Mouse (Mus musculus): ENCODE data around the gene Tle4.

Tle4 gene

DNA sequence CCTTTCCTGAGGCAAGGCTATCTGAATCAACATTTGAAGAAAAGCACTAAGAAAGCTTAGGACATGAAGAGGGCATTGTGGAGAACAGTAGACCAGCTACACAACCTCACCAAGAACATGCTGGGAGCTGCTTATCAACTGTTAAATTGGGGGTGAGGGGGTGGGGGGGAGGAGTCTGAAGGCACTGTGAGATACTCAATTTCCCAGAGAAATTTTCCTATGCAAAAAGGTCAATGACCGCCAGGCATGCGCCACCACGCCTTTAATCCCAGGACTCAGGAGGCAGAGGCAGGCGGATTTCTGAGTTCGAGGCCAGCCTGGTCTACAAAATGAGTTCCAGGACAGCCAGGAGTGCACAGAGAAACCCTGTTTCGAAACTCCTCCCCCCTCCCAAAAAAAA, 65.0 kb downstream of the Tle4 start:
- DNase-seq (ENCODE audit: low read depth, low spot score) = no peak

DNA sequence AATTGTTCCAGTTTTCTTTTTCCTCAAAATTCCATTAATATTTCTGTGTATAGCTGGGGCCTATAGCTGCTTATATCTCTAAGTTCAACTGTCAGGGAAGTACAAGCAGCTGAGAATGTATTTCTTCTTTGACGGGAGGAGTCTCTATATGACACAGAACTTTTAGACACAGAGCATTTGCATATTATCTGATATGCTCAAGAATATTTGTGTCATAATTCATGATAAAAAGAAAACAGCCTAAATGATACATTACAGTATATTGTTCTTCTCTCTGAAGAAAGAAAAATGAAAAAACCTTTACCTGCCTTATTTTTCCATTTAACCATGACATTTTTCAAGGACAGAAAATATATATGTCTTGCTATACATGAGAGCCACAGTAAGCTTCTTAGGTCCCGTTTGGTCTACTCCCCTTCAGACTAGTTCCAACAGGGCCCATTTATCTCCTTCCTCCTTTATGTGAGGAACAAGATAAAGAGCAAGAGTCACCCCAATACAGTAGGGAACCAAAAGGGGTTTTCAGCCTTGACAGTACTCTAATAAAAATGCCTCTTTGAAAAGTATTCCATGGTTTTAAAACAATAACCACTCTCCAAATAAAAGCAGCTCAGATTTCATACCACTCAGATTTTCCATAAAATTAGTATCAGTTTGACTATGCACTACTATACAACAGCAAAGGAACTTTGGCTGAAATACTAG, 77.6 kb downstream of the Tle4 start:
- no peak for DNase-seq (ENCODE audit: low read depth, low spot score)

GRCm38 (mm10) chr19:14519186-14519585, 78.7 kb downstream of the Tle4 start:
- DNase-seq (ENCODE audit: low read depth, low spot score) = no peak

DNA sequence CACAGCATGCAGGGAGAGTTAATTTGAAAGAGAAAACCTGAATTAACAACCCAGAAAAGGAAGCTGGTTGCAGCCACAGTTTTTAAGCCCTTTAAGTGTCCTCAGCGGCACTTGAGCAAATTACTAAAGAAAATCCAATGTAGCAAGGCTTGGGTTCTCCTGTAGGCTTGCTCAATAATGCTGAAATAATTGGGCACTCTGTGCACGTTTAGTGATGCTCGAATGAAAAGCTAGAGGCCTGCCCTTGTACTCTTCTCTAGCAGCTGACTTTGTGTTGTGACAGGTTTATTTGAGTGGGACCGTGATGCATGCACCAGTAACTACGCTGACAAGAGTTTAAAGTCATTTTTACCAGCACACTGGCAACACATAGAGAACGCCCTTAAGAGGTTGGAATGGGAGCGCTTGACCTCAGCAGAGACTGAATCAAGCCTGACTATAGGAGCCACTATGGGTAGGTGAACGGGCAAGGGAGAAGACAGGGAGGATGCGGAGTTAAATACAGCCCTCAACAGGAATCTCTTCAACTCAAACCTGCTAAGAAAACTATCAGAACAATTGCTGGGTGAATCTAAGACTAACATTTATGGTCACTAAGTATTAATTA, 79.3 kb downstream of the Tle4 start:
- no peak for DNase-seq (ENCODE audit: low read depth, low spot score)

GRCm38 (mm10) chr19:14516420-14516819, 81.4 kb downstream of the Tle4 start:
- DNase-seq (ENCODE audit: low read depth, low spot score) = no peak

DNA sequence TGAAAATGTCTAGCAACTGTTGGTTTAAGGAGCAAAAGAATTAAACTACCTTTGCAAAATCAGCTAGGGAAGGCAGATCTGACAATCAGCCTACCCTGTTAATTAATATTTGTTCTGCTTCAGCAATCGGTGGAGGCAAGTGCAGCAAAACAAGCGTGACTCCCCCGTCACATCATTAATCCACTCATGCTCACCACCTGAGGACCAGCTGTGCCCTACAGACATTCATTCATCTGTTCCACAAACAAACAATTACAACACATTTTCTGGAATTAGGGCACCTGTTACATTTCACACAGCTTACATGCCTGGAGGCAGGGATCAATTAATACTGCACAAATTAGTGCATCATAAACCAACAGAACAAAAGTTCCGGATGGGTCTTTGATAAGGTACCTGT, 89.0 kb downstream of the Tle4 start:
- no peak for DNase-seq (ENCODE audit: low read depth, low spot score)

GRCm38 (mm10) chr19:14507911-14508310, 89.9 kb downstream of the Tle4 start:
- no peak for DNase-seq (ENCODE audit: low read depth, low spot score)

DNA sequence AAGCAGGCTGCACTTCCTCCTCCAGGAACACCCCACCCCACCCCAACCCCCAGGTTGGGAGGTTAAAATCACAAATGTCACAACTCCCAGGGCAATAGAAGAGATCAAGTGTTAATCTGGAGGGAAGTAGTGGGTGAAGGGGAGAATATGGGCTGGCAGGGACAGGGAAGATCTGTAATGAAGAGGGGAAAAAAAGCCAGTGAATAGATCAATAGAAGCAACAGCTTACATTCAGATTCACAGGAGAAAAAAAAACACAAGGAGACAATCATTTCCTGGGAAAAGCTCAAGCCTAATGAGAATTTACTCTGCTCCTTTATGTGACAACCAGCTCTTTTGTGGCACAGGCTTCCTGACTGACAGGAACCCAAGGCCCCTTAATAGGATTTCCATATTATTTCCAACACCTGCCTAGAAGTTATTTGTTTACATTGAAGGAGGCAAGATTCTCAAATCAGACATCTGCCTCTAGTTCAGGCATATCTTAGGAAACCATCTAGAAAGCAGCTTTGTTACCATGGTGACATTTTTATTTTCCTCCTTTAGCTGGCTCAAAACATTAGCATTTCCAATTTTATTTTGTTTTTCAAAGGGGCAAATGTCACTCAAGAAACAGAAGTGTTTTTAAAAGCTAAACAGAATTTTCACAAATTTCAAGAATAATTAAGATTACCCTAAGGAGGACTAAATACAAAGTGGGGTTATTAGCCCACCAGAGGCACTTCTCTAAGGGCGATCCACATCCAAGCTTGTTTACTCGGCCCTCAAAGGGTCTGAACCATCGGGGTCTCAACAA, 90.8 kb downstream of the Tle4 start:
- DNase-seq (ENCODE audit: low read depth, low spot score) = no peak

DNA sequence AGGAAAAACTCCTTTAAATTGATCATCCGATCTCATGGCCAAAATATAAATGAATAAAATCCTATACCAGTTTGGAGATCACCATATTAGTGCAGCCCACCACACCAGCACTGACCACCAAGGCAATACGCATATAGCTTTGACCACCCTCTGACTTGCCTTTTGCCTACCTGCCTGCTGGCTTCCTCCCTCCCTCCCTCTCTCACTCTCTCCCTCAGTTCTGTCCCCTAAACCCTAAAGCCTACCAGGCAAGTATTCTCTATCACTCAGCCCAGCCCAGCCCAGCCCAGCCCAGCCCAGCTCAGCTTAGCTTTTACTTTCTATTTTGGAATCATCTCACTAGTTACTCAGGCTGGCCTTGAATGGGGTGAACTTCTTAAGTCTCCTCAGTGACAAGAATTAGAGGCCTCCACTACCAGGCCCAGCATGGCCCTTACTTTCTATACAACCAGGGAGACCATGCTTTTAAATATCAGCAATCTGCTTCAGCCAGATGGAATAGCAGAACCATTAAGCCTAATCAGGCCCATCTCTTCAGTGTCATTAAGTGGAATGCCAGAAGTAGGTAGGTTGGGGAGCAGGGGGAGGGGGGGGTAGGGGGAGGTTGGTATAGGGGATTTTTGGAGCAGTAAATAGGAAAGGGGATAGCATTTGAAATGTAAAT, 91.8 kb downstream of the Tle4 start:
- no peak for DNase-seq (ENCODE audit: low read depth, low spot score)

GRCm38 (mm10) chr19:14505401-14505800, 92.5 kb downstream of the Tle4 start:
- DNase-seq (ENCODE audit: low read depth, low spot score) = no peak

DNA sequence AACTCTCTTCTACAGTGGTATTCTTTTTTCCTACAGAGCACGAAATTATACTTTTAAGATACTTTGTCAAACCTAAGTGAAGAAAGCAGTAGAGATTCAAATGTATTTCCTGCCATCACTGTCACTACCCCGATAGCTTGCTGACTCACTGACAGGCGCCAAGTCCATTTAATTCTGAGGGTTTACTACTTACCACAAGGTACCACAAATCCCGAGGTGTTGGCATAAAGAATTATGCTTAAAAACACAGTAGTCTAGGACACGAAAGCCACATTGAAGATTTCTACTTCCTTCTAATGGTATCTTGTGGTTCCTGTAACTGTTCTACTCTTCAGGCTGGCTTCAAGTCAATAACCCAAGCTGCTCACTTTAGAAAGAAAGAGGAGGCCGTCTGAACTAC, 94.0 kb downstream of the Tle4 start:
- no peak for DNase-seq (ENCODE audit: low read depth, low spot score)

GRCm38 (mm10) chr19:14502234-14502633, 95.6 kb downstream of the Tle4 start:
- no peak for DNase-seq (ENCODE audit: low read depth, low spot score)

DNA sequence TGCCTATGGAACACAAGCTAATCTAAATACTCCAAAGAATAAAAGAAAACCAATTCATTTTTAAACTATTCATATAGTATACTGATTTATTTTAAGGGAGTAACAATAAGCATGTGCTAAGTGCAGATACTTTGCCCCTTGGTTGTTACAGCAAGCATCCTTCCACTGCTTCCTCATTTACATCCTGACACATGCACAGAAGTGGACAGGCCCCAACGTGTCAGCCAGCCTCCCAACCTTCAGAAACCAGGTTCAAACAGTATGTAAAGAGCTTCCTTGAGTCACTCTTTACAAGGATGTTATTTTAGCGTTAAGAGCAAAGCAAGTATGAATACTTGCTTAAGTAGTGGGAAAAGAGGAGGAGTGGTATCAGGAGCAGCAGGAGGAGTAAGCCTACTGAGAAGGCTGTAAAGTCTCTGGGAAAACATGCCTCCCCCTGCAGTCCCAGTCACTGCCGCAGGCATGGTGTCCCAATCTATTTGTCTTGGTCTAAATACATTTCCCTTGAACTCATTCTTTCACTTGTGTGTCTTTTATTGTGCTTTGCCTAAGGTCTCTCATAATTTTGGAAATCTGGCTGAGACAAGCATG, 97.9 kb downstream of the Tle4 start:
- no peak for DNase-seq (ENCODE audit: low read depth, low spot score)

DNA sequence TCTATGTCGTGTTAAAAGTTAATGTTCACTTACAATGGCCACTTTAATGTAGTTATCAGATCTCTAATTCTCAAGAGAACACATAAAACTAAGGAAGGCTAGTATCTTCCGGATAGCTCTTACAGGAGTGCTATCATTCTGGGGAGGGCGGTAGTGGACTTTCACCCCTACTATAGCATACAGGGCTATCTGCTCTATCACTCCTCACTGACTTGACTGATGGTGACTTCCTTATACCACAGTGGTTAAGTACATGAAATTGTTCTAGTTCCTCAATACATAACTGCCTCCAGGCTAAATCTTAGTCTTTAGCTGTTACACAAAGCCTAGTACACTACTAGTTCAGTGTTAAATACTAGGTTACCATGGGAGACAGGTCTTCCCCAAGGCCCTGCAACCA, 104.8 kb downstream of the Tle4 start:
- no peak for DNase-seq (ENCODE audit: low read depth, low spot score)

DNA sequence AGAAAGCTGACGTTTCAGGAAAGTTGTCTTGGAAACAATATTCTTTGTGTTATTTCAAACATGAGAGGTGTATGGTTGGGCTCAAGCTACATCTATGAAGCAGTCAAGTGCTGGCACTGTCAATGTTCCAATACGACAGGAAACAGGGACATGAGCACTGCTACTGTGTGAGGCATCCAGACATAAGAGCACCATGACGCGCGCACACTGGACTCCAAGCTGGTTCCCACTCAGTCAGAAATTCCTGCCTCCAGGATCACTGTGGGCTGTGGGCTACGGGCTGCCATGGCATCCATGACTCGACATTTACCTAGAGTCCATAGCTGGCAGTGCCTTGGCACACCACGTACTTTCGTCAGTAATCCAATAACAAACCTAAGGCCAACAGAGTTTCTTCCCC, 110.7 kb downstream of the Tle4 start:
- DNase-seq (ENCODE audit: low read depth, low spot score) = no peak

DNA sequence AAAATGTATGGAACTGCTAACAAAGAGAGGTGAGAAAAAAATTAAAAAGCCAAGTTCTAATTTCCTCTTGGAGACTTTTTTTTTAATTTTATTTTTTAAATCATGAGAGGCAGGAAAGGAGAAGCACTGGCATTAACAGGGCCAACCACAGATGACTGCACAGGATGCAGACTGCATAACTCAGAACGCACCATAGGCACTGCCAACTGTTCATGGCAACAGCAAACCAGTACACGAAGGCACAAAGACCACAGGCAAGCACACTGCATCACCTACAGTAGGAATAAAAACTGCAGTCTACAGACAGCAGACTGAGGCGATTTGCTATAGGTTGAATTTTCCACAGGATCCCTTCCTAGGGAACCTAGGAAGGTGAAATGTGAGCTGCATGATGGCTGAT, 112.7 kb downstream of the Tle4 start:
- DNase-seq (ENCODE audit: low read depth, low spot score) = no peak

DNA sequence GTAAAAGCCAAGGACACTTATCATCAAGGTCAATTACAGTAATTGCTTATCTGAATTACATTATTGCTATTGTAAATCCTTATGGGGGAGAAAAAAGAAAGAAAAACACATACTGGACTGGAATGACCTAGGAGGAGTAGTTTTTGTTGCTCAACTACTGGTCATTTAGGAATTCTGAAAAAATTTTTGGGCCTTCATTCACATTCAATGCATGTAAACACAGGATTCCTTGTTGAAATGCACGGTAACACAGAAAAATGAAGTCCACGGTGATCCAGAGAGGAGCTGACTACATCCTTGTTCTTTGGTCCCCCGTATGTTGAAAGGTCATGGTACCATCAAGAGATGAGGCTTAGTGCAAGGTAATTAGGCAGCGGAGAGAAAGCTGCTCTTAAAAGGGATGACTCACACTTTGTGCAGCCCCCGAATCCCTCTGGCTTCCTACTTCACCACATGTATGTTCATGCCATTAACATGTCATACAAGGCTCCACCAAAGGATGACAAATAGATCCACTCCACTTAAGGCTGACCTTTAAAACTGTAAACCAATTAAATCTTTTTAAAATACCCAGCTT, 115.2 kb downstream of the Tle4 start:
- no peak for DNase-seq (ENCODE audit: low read depth, low spot score)

DNA sequence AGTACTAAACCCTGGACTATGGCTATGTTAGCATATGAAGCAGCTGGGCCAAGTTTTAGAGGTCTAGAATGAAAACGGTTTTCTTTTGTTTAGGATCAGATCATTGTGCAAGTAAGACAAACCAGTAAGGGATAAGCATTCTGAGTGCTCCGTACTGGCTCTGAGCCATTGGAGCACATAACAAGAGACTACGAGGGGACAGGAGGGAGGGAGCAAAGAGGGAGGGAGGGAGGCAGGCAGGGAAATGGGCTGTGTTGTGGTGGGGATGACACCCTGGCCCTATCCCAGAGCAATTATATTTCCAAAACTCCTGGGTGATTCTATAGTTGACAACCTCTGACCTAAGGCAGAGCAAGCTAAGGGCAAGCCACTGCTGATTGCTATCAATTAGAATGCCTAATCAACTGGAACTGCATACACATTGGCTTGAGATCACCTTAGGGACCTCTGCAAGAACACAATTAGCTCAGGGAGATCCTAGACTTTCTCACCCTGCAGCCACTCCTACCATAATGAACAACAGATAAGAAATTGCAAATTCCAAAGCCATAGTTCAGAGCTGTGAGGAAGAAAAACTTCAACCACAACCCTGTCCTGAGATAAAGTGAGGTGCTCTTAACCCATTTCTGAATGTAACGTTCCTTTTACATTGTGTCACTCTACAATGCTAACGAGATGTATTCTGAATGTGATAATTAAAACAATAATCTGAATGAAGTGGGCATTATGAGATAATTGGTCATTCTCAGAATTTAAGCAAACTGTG, 115.9 kb downstream of the Tle4 start:
- no peak for DNase-seq (ENCODE audit: low read depth, low spot score)

- DNase-seq (ENCODE audit: low read depth, low spot score) = no peak
Measured at GRCm38 (mm10) chr19:14479711-14480110, 118.1 kb downstream of the Tle4 start.

DNA sequence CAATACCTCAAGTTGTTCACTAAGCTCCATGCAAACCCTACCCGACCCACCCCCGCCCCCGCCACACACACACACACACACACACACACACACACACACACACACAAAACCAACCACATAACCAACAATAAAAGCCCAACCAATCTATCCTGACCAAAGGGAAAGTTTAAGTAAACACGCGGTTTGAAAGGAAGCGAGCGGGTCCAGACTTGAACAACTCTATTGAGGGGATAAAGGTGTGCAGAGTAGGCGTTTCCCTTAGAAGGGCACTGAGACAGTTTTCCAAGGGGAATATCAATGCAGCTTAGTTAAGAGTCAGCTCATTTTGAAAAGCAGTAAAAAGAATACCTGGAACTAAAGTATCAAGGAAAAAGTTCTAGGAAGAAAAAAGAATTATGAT, 128.5 kb downstream of the Tle4 start:
- no peak for DNase-seq (ENCODE audit: low read depth, low spot score)

DNA sequence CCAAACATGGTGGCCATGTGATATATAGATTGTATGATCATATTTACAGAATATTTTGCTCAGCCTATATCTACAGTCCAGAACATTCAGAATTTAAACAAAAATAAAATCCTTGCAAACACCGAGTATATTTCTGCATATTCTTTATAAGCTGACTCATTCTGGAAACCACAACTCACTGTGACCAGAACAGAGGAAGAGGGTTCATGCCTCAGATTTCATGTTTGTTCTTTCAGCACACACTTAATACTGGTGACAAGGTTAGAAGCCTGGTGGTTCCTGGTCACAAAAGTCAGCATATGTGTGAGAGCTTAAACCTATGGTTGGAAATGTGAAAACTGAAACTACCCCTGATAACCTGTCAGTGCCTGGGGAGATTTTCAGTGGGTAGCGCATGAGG, 129.1 kb downstream of the Tle4 start:
- no peak for DNase-seq (ENCODE audit: low read depth, low spot score)

All from c-Kit-negative CD71-positive TER-119-positive erythroid progenitor cells, embryonic 14.5 days (primary cell).